Comparison of ENCODE assay signal across 19 mouse cellular contexts in genomic region chr7:143755357-143756124, GRCm38 (mm10). TPM values are rescaled to one million over a fixed set of nuclear protein-coding genes. Genes with fewer than 3 reads are reported as not detected.
A peak's percentile ranks its signal among the peaks of the same experiment; 100 is the strongest.
DNase-seq lines count a peak whose midpoint lies in the region; ATAC-seq and TF ChIP-seq lines count a peak whose summit lies in the region.
"Had no signal": no experiment of that assay in that cellular context is flagged by ENCODE, and none has a peak within 500 bp of the region (broad histone marks: within the 10 kb centered on the region; RNA-seq: fewer than 3 reads in every experiment).

No protein-coding gene starts in this region.

- peak; percentile 57 for ATAC-seq in common myeloid progenitor, adult 5-6 weeks (replicated peaks; ENCODE audit: low read depth, poor library complexity, severe bottlenecking)
- ATAC-seq in monocyte, adult 5-6 weeks (replicated peaks; ENCODE audit: insufficient number of reproducible peaks, low FRiP score, low TSS enrichment, poor library complexity, severe bottlenecking) = 0 out of 2 replicates have a peak, but pooled peaks have one; percentile 18

- no peaks in the 10 kb centered on the region for H3K27me3 ChIP-seq in kidney, adult 2 months (replicated peaks; ENCODE audit: control insufficient read depth, insufficient read depth, low read length)

- TF ChIP-seq POLR2A in kidney, adult 2 months (IDR thresholded peaks at IDR 0.05; ENCODE audit: low read depth, low read length) = no peak

- DNase-seq in adrenal gland, adult (ENCODE audit: inconsistent age in 2 of 2, low spot score in 1 of 2) = peak; percentile 10 to 66
- no peak for DNase-seq in adrenal gland, adult 18-20 months (ENCODE audit: low spot score in 2 of 2)
- DNase-seq in kidney, adult 2 months = peak; percentile 33
- DNase-seq in kidney, postnatal 14 days = no peak
- no peak for DNase-seq in B cell, adult 2 months
- DNase-seq in heart, postnatal 10 days = no peak
- DNase-seq: cerebellum, adult 9-10 months; heart, postnatal 36 days; left cerebral cortex, postnatal 4 days; lung, postnatal 10 days; right cerebral cortex, postnatal 4 days had no signal

- intact Hi-C loops in heart, postnatal 10 days (cut with DNase I) = loop anchor here (10.0 kb wide), 1 partner anchor 601 kb away; no protein-coding TSS in a partner anchor

- H3K4me3 ChIP-seq in kidney, adult 2 months (ENCODE audit: insufficient read depth, low read depth, low read length) = no peak overlapping the region
- H3K4me3 ChIP-seq: midbrain, embryonic 12.5 days had no signal

- no peak for TF ChIP-seq CTCF in kidney, adult 2 months (conservative IDR thresholded peaks at IDR 0.05; ENCODE audit: insufficient read depth, insufficient read length, low read depth, low read length)

- no peak overlapping the region for H3K27ac ChIP-seq in kidney, adult 2 months (ENCODE audit: insufficient read depth, low read depth, low read length)
- H3K27ac ChIP-seq: embryonic facial prominence, embryonic 10.5 days; kidney, embryonic 15.5 days; midbrain, embryonic 12.5 days had no signal

- 82% methylated on average over 9 of the region's 9 CpGs for WGBS in kidney, adult 2 months

- H3K4me1 ChIP-seq in kidney, adult 2 months (ENCODE audit: control insufficient read depth, insufficient read depth, low read length) = no peaks in the 10 kb centered on the region

- no peaks in the 10 kb centered on the region for H3K36me3 ChIP-seq in kidney, adult 2 months (ENCODE audit: control insufficient read depth, insufficient read depth, low read length)
- H3K36me3 ChIP-seq: embryonic facial prominence, embryonic 10.5 days; kidney, embryonic 15.5 days; midbrain, embryonic 12.5 days had no signal

RNA-seq across cellular contexts. Expression of gene Osbpl5, which starts 1.2 kb away (rescaled TPM):
- 10 to 100 TPM; 24.5 to 29.1 TPM for total RNA-seq in adrenal gland, adult 18-20 months (2021)
- 75.0 and 77.1 TPM in 2 replicates for polyA plus RNA-seq in kidney, adult 2 months (2012; rRNA removed)
- total RNA-seq in common myeloid progenitor, adult 5-6 weeks (2017) = 5.9 and 15.3 TPM in 2 replicates
- total RNA-seq in monocyte, adult 5-6 weeks (2017) = 16.1 to 49.9 TPM (median 22.0 TPM) in 3 replicates
- 10 to 100 TPM; 28.7 to 32.2 TPM for total RNA-seq in heart, postnatal 10 days (2021)

RNA-seq across cellular contexts. Expression of gene Mrgprg, which starts 11.3 kb away (rescaled TPM):
- 1 to 10 TPM; 1.7 to 2.2 TPM for total RNA-seq in adrenal gland, adult 18-20 months (2021)
- 0.33 and 1.1 TPM in 2 replicates for polyA plus RNA-seq in kidney, adult 2 months (2012; rRNA removed)
- not detected in 2 replicates for total RNA-seq in common myeloid progenitor, adult 5-6 weeks (2017)
- not detected in 3 replicates for total RNA-seq in monocyte, adult 5-6 weeks (2017)
- not detected for total RNA-seq in heart, postnatal 10 days (2021)
- total RNA-seq: heart, adult 8-10 months; heart, postnatal 36 days; layer of hippocampus, postnatal 25 days; left cerebral cortex, postnatal 4 days had no signal
- polyA plus RNA-seq: embryonic facial prominence, embryonic 10.5 days; kidney, embryonic 15.5 days; midbrain, embryonic 12.5 days; neural tube, embryonic 11.5 days had no signal

RNA-seq across cellular contexts. Expression of gene Mrgpre, which starts 28.8 kb away (rescaled TPM):
- 1 to 10 TPM; 2.3 to 2.9 TPM for total RNA-seq in adrenal gland, adult 18-20 months (2021)
- polyA plus RNA-seq in kidney, adult 2 months (2012; rRNA removed) = 2.3 and 2.8 TPM in 2 replicates
- total RNA-seq in common myeloid progenitor, adult 5-6 weeks (2017) = 1.2 and 1.3 TPM in 2 replicates
- 0.29 to 0.32 TPM in 2 of 3 replicates, not detected in the other for total RNA-seq in monocyte, adult 5-6 weeks (2017)
- 1 to 10 TPM; 1.8 to 2.3 TPM for total RNA-seq in heart, postnatal 10 days (2021)

Comparison
In these comparisons a context has a peak if more than half of its experiments do, and no peak if none do; other contexts are left out.
1. DNase-seq: peak in adrenal gland, adult (2 of 2) and kidney, adult 2 months (single experiment); none in adrenal gland, adult 18-20 months (0 of 2), kidney, postnatal 14 days (single experiment), B cell, adult 2 months (0 of 2) and heart, postnatal 10 days (0 of 2).